Mouse (Mus musculus): ENCODE measurements at regions not wholly inside any gene's neighbourhood (a gene's known extent, or its start where the extent isn't known, plus 50 kb on each side); places are given as distances from the start of the nearest gene placed in this dataset.
A peak's percentile ranks its signal among the peaks of the same experiment; 100 is the strongest.

DNA sequence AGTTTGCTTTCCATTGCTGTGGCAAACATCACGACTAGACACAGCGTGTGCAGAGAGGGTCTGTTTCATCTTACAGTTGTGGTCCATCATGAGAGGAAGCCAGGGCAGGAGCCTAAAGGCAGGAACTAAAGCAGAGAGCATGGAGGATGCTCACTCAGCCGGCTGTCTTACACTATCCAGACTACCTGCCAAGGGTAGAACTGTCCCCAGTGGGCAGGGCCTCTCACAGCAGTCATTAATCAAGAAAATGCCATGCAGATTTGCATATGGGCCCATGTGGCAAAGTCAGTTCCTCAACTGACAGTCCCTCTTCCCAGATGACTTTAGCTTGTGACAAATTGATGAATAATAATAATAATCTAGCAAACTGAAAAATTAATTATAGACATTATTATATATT is 192.6 kb downstream of the Sp3 start:
- H3K9me3 ChIP-seq (replicated peaks; ENCODE audit: control insufficient read depth, low read length), result no peaks in the 10 kb centered on the region
- H3K9ac ChIP-seq (ENCODE audit: low read length), result no peak overlapping the region
- no peak overlapping the region for H3K4me2 ChIP-seq (ENCODE audit: low read length)
- DNase-seq (ENCODE audit: low spot score) (no peak), ATAC-seq (no peak)
- no peak overlapping the region for H3K4me3 ChIP-seq (ENCODE audit: low read depth, low read length)
- WGBS, result 88% methylated on average over 3 of the region's 3 CpGs
- H3K27me3 ChIP-seq (replicated peaks; ENCODE audit: control insufficient read depth, insufficient read depth, low read length), result no peaks in the 10 kb centered on the region
- no peaks in the 10 kb centered on the region for H3K36me3 ChIP-seq (ENCODE audit: control insufficient read depth, insufficient read depth, low read length)
- H3K4me1 ChIP-seq (ENCODE audit: control insufficient read depth, insufficient read depth, low read length), result no peaks in the 10 kb centered on the region
- no peak overlapping the region for H3K27ac ChIP-seq (ENCODE audit: low read depth, low read length)

DNA sequence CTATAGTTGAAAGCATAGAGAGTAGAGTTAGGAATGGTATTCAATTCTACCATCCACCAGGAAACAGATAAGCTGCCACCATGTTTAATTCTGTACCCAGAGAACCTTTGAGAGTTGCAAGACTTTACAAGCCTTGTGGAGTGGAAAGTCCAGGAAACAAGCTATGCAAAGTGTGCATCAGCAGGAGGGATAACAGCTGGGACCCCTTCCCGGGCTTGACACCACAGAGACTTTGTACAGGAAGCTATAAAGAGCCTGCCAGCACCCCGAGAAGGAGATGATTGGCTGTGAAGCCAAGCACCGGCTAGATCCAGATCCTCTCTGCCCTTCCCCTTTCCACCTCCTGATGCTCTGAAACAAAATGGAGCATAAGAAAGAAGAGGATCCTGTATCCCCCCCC is 188.8 kb downstream of the Sp3 start:
- Histone ChIP-seq H3K27me3 (replicated peaks; ENCODE audit: control insufficient read depth, insufficient read depth, low read length) (no peaks in the 10 kb centered on the region), H3K9ac (ENCODE audit: low read length) (no peak overlapping the region), H3K4me2 (ENCODE audit: low read length) (no peak overlapping the region), H3K4me3 (ENCODE audit: low read depth, low read length) (no peak overlapping the region), H3K36me3 (ENCODE audit: control insufficient read depth, insufficient read depth, low read length) (no peaks in the 10 kb centered on the region), H3K27ac (ENCODE audit: low read depth, low read length) (no peak overlapping the region), H3K4me1 (ENCODE audit: control insufficient read depth, insufficient read depth, low read length) (no peaks in the 10 kb centered on the region), H3K9me3 (replicated peaks; ENCODE audit: control insufficient read depth, low read length) (no peaks in the 10 kb centered on the region)
- no peak for DNase-seq (ENCODE audit: low spot score)
- 75% methylated on average over 3 of the region's 3 CpGs for WGBS
- ATAC-seq, result no peak

GRCm38 (mm10) chr2:72793424-72793823 is 186.8 kb downstream of the Sp3 start:
- ATAC-seq (no peak), DNase-seq (ENCODE audit: low spot score) (no peak)
- Histone ChIP-seq H3K27me3 (replicated peaks; ENCODE audit: control insufficient read depth, insufficient read depth, low read length) (no peaks in the 10 kb centered on the region), H3K9me3 (replicated peaks; ENCODE audit: control insufficient read depth, low read length) (no peaks in the 10 kb centered on the region), H3K4me2 (ENCODE audit: low read length) (no peak overlapping the region), H3K27ac (ENCODE audit: low read depth, low read length) (no peak overlapping the region), H3K36me3 (ENCODE audit: control insufficient read depth, insufficient read depth, low read length) (no peaks in the 10 kb centered on the region), H3K9ac (ENCODE audit: low read length) (no peak overlapping the region), H3K4me3 (ENCODE audit: low read depth, low read length) (no peak overlapping the region), H3K4me1 (ENCODE audit: control insufficient read depth, insufficient read depth, low read length) (no peaks in the 10 kb centered on the region)
- 89% methylated on average over 10 of the region's 10 CpGs for WGBS

DNA sequence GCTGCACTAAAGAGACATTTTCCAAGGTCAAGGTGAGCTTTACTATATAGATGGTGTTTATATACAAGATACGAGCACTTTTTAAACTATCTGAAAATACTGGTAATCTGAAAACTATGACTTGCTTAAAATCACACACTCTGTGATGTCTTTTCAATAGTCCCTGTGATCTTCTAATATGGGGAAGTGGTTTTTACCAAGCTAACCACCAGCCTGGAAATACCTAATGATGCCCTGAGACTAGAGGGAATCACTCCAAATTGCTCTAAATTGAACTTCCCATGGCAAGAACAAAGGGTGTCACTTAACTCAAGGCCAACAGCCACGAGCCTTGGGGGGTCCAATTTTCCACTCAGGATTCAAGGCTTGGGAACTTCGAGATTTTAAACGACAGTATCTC is 185.7 kb downstream of the Sp3 start:
- Histone ChIP-seq H3K27me3 (replicated peaks; ENCODE audit: control insufficient read depth, insufficient read depth, low read length) (no peaks in the 10 kb centered on the region), H3K4me2 (ENCODE audit: low read length) (no peak overlapping the region), H3K4me1 (ENCODE audit: control insufficient read depth, insufficient read depth, low read length) (no peaks in the 10 kb centered on the region), H3K9me3 (replicated peaks; ENCODE audit: control insufficient read depth, low read length) (no peaks in the 10 kb centered on the region), H3K36me3 (ENCODE audit: control insufficient read depth, insufficient read depth, low read length) (no peaks in the 10 kb centered on the region), H3K9ac (ENCODE audit: low read length) (no peak overlapping the region), H3K27ac (ENCODE audit: low read depth, low read length) (no peak overlapping the region), H3K4me3 (ENCODE audit: low read depth, low read length) (no peak overlapping the region)
- DNase-seq (ENCODE audit: low spot score) (no peak), ATAC-seq (no peak)
- 54% methylated on average over 4 of the region's 4 CpGs for WGBS

DNA sequence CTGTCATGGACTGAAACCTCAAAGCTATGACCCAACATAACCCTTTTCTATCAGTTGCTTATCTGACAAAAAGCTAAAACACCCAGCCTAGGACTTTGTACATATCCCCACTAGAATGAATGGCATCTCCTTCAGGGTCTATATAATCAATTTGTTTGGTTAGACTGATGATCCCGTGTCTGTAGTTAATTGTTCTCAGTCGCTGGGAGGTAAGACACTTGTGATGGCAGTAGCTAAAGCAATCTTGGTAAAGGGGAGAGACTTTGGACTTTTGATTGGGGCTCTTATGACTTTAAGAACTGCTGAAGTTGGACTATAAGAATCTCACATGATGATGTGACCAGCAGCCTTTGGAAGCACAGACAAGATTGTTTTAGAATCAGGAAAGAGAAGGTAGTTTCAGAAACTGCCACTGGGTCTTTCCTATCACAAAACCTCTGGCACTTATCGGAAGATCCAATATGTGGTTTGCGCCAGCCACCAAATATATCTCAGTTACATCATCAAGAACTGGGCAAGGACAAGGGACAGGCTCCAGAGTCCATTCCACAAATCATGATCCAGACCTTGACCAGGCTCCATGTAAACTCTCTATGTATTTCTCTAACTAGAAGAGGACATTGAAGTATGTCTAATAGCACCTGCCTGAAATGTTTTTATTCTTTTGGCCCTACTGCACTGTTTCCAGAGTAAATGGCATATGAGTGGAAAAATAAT is 183.1 kb downstream of the Sp3 start:
- no peak for DNase-seq (ENCODE audit: low spot score)
- H3K27ac ChIP-seq (ENCODE audit: low read depth, low read length), result no peak overlapping the region
- WGBS, result 85% methylated on average over 4 of the region's 4 CpGs

GRCm38 (mm10) chr2:72800696-72801095 is 179.6 kb downstream of the Sp3 start:
- DNase-seq (ENCODE audit: low spot score), result no peak
- Histone ChIP-seq H3K4me2 (ENCODE audit: low read length) (no peak overlapping the region), H3K4me3 (ENCODE audit: low read depth, low read length) (no peak overlapping the region), H3K4me1 (ENCODE audit: control insufficient read depth, insufficient read depth, low read length) (no peaks in the 10 kb centered on the region), H3K27ac (ENCODE audit: low read depth, low read length) (no peak overlapping the region), H3K9ac (ENCODE audit: low read length) (no peak overlapping the region), H3K27me3 (replicated peaks; ENCODE audit: control insufficient read depth, insufficient read depth, low read length) (no peaks in the 10 kb centered on the region), H3K36me3 (ENCODE audit: control insufficient read depth, insufficient read depth, low read length) (no peaks in the 10 kb centered on the region), H3K9me3 (replicated peaks; ENCODE audit: control insufficient read depth, low read length) (no peaks in the 10 kb centered on the region)
- no peak for ATAC-seq
- 76% methylated on average over 7 of the region's 7 CpGs for WGBS

More for the DNA sequence above, 183.1 kb downstream of the Sp3 start:
- Histone ChIP-seq H3K4me2 (ENCODE audit: low read length) (no peak overlapping the region), H3K9me3 (replicated peaks; ENCODE audit: control insufficient read depth, low read length) (no peaks in the 10 kb centered on the region), H3K27me3 (replicated peaks; ENCODE audit: control insufficient read depth, insufficient read depth, low read length) (no peaks in the 10 kb centered on the region), H3K9ac (ENCODE audit: low read length) (no peak overlapping the region), H3K4me1 (ENCODE audit: control insufficient read depth, insufficient read depth, low read length) (no peaks in the 10 kb centered on the region), H3K4me3 (ENCODE audit: low read depth, low read length) (no peak overlapping the region), H3K36me3 (ENCODE audit: control insufficient read depth, insufficient read depth, low read length) (no peaks in the 10 kb centered on the region)
- ATAC-seq, result no peak

DNA sequence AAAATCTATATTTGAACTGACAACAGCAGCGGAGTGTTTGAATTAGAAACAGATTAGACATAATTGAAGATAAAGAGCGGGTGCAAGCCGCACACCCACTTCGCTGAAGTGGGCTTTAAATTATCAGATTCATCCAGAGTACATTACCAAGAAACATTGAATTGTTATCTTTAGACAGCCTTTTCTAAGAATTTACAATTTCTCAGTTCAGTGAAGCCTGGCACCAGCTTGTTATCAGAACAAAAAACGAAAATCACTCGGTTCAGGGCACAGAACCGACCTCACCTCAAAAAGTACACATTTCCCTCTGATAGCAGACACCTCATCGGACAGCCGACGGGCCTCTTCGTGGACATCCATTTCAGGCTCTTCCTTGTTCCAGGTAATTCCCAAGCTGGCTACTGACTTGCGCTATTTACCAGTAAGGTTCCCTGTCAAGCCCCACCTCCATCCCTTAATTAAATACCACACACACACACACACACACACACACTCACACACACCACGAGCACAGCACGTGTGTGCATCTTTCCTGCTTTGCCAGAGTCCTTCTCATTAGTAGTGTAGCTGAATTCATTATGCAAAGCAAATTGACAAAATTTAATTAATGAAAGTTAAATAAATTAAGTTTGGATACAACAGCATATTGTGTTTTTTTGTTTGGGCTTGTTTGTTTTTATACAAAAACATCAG is 166.8 kb downstream of the Sp3 start:
- peaks cover 5% of the 10 kb centered on the region; the same call in 1 of the 2 replicates for H3K4me1 ChIP-seq (ENCODE audit: control insufficient read depth, insufficient read depth, low read length)
- H3K36me3 ChIP-seq (ENCODE audit: control insufficient read depth, insufficient read depth, low read length), result no peaks in the 10 kb centered on the region
- H3K9ac ChIP-seq (ENCODE audit: low read length), result no peak overlapping the region
- H3K9me3 ChIP-seq (replicated peaks; ENCODE audit: control insufficient read depth, low read length), result no peaks in the 10 kb centered on the region
- ATAC-seq (peak; percentile 72), DNase-seq (ENCODE audit: low spot score) (peak; percentile 62)
- no peak overlapping the region for H3K4me2 ChIP-seq (ENCODE audit: low read length)
- no peak overlapping the region for H3K4me3 ChIP-seq (ENCODE audit: low read depth, low read length)
- H3K27me3 ChIP-seq (replicated peaks; ENCODE audit: control insufficient read depth, insufficient read depth, low read length), result peaks cover 4% of the 10 kb centered on the region; the same call in 1 of the 2 replicates
- whole genome bisulfite sequencing, result 55% methylated on average over 14 of the region's 14 CpGs
- H3K27ac ChIP-seq (ENCODE audit: low read depth, low read length), result no peak overlapping the region

GRCm38 (mm10) chr2:72825251-72825650 is 155.0 kb downstream of the Sp3 start:
- no peaks in the 10 kb centered on the region for H3K27me3 ChIP-seq (replicated peaks; ENCODE audit: control insufficient read depth, insufficient read depth, low read length)
- DNase-seq (ENCODE audit: low spot score) (peak; percentile 10), ATAC-seq (no peak)
- no peak overlapping the region for H3K27ac ChIP-seq (ENCODE audit: low read depth, low read length)
- 54% methylated on average over 4 of the region's 4 CpGs for WGBS
- no peaks in the 10 kb centered on the region for H3K36me3 ChIP-seq (ENCODE audit: control insufficient read depth, insufficient read depth, low read length)
- H3K4me2 ChIP-seq (ENCODE audit: low read length), result no peak overlapping the region
- no peak overlapping the region for H3K4me3 ChIP-seq (ENCODE audit: low read depth, low read length)
- no peaks in the 10 kb centered on the region for H3K9me3 ChIP-seq (replicated peaks; ENCODE audit: control insufficient read depth, low read length)
- no peak overlapping the region for H3K9ac ChIP-seq (ENCODE audit: low read length)
- no peaks in the 10 kb centered on the region for H3K4me1 ChIP-seq (ENCODE audit: control insufficient read depth, insufficient read depth, low read length)

GRCm38 (mm10) chr2:72829139-72829538 is 151.1 kb downstream of the Sp3 start:
- H3K4me3 ChIP-seq (ENCODE audit: low read depth, low read length), result no peak overlapping the region
- H3K4me2 ChIP-seq (ENCODE audit: low read length), result no peak overlapping the region
- H3K9me3 ChIP-seq (replicated peaks; ENCODE audit: control insufficient read depth, low read length), result no peaks in the 10 kb centered on the region
- H3K27me3 ChIP-seq (replicated peaks; ENCODE audit: control insufficient read depth, insufficient read depth, low read length), result no peaks in the 10 kb centered on the region
- ATAC-seq (no peak), DNase-seq (ENCODE audit: low spot score) (no peak)
- H3K4me1 ChIP-seq (ENCODE audit: control insufficient read depth, insufficient read depth, low read length), result no peaks in the 10 kb centered on the region; the same call in 1 of the 2 replicates
- H3K27ac ChIP-seq (ENCODE audit: low read depth, low read length), result no peak overlapping the region
- WGBS, result 30% methylated on average over 1 of the region's 1 CpGs
- no peaks in the 10 kb centered on the region for H3K36me3 ChIP-seq (ENCODE audit: control insufficient read depth, insufficient read depth, low read length)
- no peak overlapping the region for H3K9ac ChIP-seq (ENCODE audit: low read length)
